Mouse (Mus musculus): ENCODE data around the gene Nabp2. TPM values are rescaled to one million over a fixed set of nuclear protein-coding genes. Genes with fewer than 3 reads are reported as not detected.

Nabp2 gene
- polyA plus RNA-seq, 1 experiment from 2014 or later = 142 TPM

GRCm38 (mm10) chr10:128401056-128401455, 10.2 kb downstream of the Nabp2 start, which contains the start of gene Slc39a5:
Gene Slc39a5, minus strand, starts transcription at chr10:128401229.
- Histone ChIP-seq H3K4me1 (ENCODE audit: control insufficient read depth, insufficient read depth, low read length) (no peaks in the 10 kb centered on the region; the same call in 1 of the 2 replicates), H3K4me3 (replicated peaks; ENCODE audit: low read depth, low read length) (no peak within 1 kb of the TSS), H3K36me3 (ENCODE audit: control insufficient read depth, insufficient read depth, low read length) (peaks cover 19% of the 10 kb centered on the region), H3K9me3 (ENCODE audit: control insufficient read depth, low read length) (no peaks in the 10 kb centered on the region), H3K27ac (replicated peaks; ENCODE audit: low read depth, low read length) (no peak within 1 kb of the TSS), H3K27me3 (ENCODE audit: control insufficient read depth, insufficient read depth, low read length) (no peaks in the 10 kb centered on the region), H3K9ac (replicated peaks; ENCODE audit: low read length) (no peak within 1 kb of the TSS), H3K4me2 (ENCODE audit: low read length) (no peak within 1 kb of the TSS)
- ATAC-seq (ENCODE audit: low FRiP score, low TSS enrichment) (no peak), DNase-seq (no peak)
- WGBS = 17% methylated on average over 2 of the region's 2 CpGs

DNA sequence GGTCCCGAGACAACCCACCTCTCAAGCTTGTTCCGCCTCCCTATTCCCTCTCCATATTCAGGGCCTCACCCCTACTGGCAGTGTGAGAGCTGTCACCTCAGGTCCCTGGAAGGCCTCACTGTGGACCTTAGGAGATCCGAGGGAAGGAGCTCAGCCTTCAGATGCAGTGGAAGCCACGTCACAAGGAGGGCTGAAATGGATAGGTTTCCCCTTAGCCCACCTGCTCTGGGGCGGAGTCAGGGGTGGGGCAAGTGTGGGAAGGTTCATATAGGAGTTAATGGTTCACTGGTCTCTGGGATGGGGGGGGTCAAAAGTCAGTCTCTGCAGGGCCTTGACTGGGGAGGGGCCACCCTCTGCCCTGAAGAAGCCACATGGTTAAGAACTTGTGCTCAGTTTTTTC, 11.0 kb downstream of the Nabp2 start:
- Histone ChIP-seq H3K9me3 (ENCODE audit: control insufficient read depth, low read length) (no peaks in the 10 kb centered on the region), H3K4me2 (ENCODE audit: low read length) (no peak overlapping the region), H3K27ac (replicated peaks; ENCODE audit: low read depth, low read length) (no peak overlapping the region), H3K9ac (replicated peaks; ENCODE audit: low read length) (no peak overlapping the region), H3K27me3 (ENCODE audit: control insufficient read depth, insufficient read depth, low read length) (no peaks in the 10 kb centered on the region), H3K4me3 (replicated peaks; ENCODE audit: low read depth, low read length) (no peak overlapping the region), H3K4me1 (ENCODE audit: control insufficient read depth, insufficient read depth, low read length) (no peaks in the 10 kb centered on the region; the same call in 1 of the 2 replicates), H3K36me3 (ENCODE audit: control insufficient read depth, insufficient read depth, low read length) (peaks cover 18% of the 10 kb centered on the region; the same call in 1 of the 2 replicates)
- ATAC-seq (ENCODE audit: low FRiP score, low TSS enrichment) = no peak
- 45% methylated on average over 5 of the region's 5 CpGs for WGBS
- DNase-seq = no peak

GRCm38 (mm10) chr10:128397466-128397865, 13.8 kb downstream of the Nabp2 start:
- H3K4me3 ChIP-seq (replicated peaks; ENCODE audit: low read depth, low read length) = no peak overlapping the region
- no peak overlapping the region; the same call in 1 of the 2 replicates for H3K9ac ChIP-seq (replicated peaks; ENCODE audit: low read length)
- peaks cover 41% of the 10 kb centered on the region for H3K36me3 ChIP-seq (ENCODE audit: control insufficient read depth, insufficient read depth, low read length)
- WGBS = 53% methylated on average over 7 of the region's 7 CpGs
- H3K9me3 ChIP-seq (ENCODE audit: control insufficient read depth, low read length) = no peaks in the 10 kb centered on the region
- no peaks in the 10 kb centered on the region for H3K27me3 ChIP-seq (ENCODE audit: control insufficient read depth, insufficient read depth, low read length)
- ATAC-seq (ENCODE audit: low FRiP score, low TSS enrichment) (no peak), DNase-seq (no peak)
- H3K27ac ChIP-seq (replicated peaks; ENCODE audit: low read depth, low read length) = no peak overlapping the region
- H3K4me2 ChIP-seq (ENCODE audit: low read length) = no peak overlapping the region
- H3K4me1 ChIP-seq (ENCODE audit: control insufficient read depth, insufficient read depth, low read length) = no peaks in the 10 kb centered on the region; the same call in 1 of the 2 replicates

- H3K36me3 ChIP-seq (ENCODE audit: control insufficient read depth, insufficient read depth, low read length) = peaks cover 48% of the 10 kb centered on the region
- DNase-seq = no peak
- no peaks in the 10 kb centered on the region for H3K27me3 ChIP-seq (ENCODE audit: control insufficient read depth, insufficient read depth, low read length)
- H3K4me1 ChIP-seq (ENCODE audit: control insufficient read depth, insufficient read depth, low read length) = no peaks in the 10 kb centered on the region; the same call in 1 of the 2 replicates
- no peak overlapping the region for H3K4me2 ChIP-seq (ENCODE audit: low read length)
- no peak overlapping the region for H3K9ac ChIP-seq (replicated peaks; ENCODE audit: low read length)
- no peak overlapping the region for H3K4me3 ChIP-seq (replicated peaks; ENCODE audit: low read depth, low read length)
- no peaks in the 10 kb centered on the region for H3K9me3 ChIP-seq (ENCODE audit: control insufficient read depth, low read length)
- 67% methylated on average over 10 of the region's 10 CpGs for WGBS
- H3K27ac ChIP-seq (replicated peaks; ENCODE audit: low read depth, low read length) = no peak overlapping the region
- no peak for ATAC-seq (ENCODE audit: low FRiP score, low TSS enrichment)
Observed at GRCm38 (mm10) chr10:128396716-128397264, 14.5 kb downstream of the Nabp2 start.

DNA sequence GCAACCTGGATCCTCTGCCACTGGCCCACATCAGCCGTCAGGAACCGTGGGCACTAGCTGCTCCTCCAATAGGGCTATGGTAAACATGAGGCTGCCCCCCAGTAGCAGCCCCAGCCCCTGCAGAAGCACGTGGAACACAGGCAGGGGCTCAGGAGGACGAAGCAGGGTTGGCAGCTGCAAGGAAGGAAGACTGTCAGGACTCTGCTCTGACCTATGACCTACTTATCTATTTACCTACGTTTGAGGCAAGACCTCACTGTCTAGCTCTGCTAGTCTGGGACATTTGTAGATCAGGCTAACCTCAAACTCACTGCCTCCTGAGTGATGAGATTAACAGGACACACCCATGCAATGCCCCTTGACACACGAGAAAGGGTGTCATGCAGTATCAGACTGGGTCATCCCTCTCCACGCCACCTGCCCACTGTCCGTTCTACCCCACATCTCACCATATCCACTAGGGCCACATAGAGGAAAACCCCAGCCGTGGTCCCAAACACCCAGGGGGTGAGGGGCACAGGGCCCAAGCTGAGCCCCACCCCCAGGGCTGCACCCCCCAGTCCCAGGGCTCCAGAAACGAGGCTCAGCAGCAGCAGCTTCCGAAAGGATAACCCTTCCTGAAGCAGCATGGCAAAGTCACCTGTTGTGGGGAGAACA, 15.1 kb downstream of the Nabp2 start:
- no peak for DNase-seq
- H3K4me3 ChIP-seq (replicated peaks; ENCODE audit: low read depth, low read length) = no peak overlapping the region
- H3K9ac ChIP-seq (replicated peaks; ENCODE audit: low read length) = no peak overlapping the region
- H3K27ac ChIP-seq (replicated peaks; ENCODE audit: low read depth, low read length) = no peak overlapping the region
- ATAC-seq (ENCODE audit: low FRiP score, low TSS enrichment) = 0 out of 2 replicates have a peak, but pooled peaks have one; percentile 22
- H3K36me3 ChIP-seq (ENCODE audit: control insufficient read depth, insufficient read depth, low read length) = peaks cover 49% of the 10 kb centered on the region
- no peaks in the 10 kb centered on the region for H3K27me3 ChIP-seq (ENCODE audit: control insufficient read depth, insufficient read depth, low read length)
- H3K9me3 ChIP-seq (ENCODE audit: control insufficient read depth, low read length) = no peaks in the 10 kb centered on the region
- H3K4me1 ChIP-seq (ENCODE audit: control insufficient read depth, insufficient read depth, low read length) = no peaks in the 10 kb centered on the region; the same call in 1 of the 2 replicates
- no peak overlapping the region for H3K4me2 ChIP-seq (ENCODE audit: low read length)
- WGBS = 69% methylated on average over 11 of the region's 11 CpGs

GRCm38 (mm10) chr10:128391850-128392249, 19.4 kb downstream of the Nabp2 start:
- WGBS = 82% methylated on average over 6 of the region's 6 CpGs
- Histone ChIP-seq H3K9ac (replicated peaks; ENCODE audit: low read length) (no peak overlapping the region), H3K36me3 (ENCODE audit: control insufficient read depth, insufficient read depth, low read length) (peaks cover 92% of the 10 kb centered on the region), H3K9me3 (ENCODE audit: control insufficient read depth, low read length) (no peaks in the 10 kb centered on the region), H3K4me2 (ENCODE audit: low read length) (no peak overlapping the region), H3K27ac (replicated peaks; ENCODE audit: low read depth, low read length) (no peak overlapping the region), H3K4me3 (replicated peaks; ENCODE audit: low read depth, low read length) (no peak overlapping the region), H3K4me1 (ENCODE audit: control insufficient read depth, insufficient read depth, low read length) (no peaks in the 10 kb centered on the region), H3K27me3 (ENCODE audit: control insufficient read depth, insufficient read depth, low read length) (no peaks in the 10 kb centered on the region)
- DNase-seq (no peak), ATAC-seq (ENCODE audit: low FRiP score, low TSS enrichment) (no peak)

- ATAC-seq (ENCODE audit: low FRiP score, low TSS enrichment) = no peak
- H3K9me3 ChIP-seq (ENCODE audit: control insufficient read depth, low read length) = no peaks in the 10 kb centered on the region
- no peak overlapping the region for H3K9ac ChIP-seq (replicated peaks; ENCODE audit: low read length)
- no peak overlapping the region for H3K4me2 ChIP-seq (ENCODE audit: low read length)
- H3K27me3 ChIP-seq (ENCODE audit: control insufficient read depth, insufficient read depth, low read length) = no peaks in the 10 kb centered on the region
- H3K27ac ChIP-seq (replicated peaks; ENCODE audit: low read depth, low read length) = no peak overlapping the region
- WGBS = 85% methylated on average over 12 of the region's 12 CpGs
- no peak overlapping the region for H3K4me3 ChIP-seq (replicated peaks; ENCODE audit: low read depth, low read length)
- no peaks in the 10 kb centered on the region for H3K4me1 ChIP-seq (ENCODE audit: control insufficient read depth, insufficient read depth, low read length)
- DNase-seq = no peak
- H3K36me3 ChIP-seq (ENCODE audit: control insufficient read depth, insufficient read depth, low read length) = peaks cover 95% of the 10 kb centered on the region
Observed at GRCm38 (mm10) chr10:128390366-128390765, 20.9 kb downstream of the Nabp2 start.

DNA sequence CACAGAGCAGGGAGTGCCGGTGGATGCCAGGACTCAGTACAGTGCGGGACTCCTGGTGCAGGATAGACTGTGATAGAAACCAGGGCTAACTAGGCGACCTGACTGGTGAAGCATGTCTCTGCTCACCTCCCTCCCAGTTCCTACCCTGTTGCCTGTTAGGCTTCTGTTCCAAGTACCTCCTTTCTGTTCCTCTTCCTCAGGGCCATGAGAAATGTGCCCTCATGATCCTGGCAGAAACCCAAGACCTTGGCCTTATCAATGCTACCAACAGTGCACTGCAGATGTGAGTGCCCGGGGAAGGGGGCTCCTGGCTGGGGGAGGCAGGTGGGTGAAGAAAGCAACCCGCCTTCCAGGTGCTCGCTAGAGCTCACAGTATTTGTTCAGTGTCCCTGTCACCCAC, 21.7 kb downstream of the Nabp2 start:
- no peaks in the 10 kb centered on the region for H3K9me3 ChIP-seq (ENCODE audit: control insufficient read depth, low read length)
- no peak overlapping the region for H3K27ac ChIP-seq (replicated peaks; ENCODE audit: low read depth, low read length)
- H3K27me3 ChIP-seq (ENCODE audit: control insufficient read depth, insufficient read depth, low read length) = no peaks in the 10 kb centered on the region
- no peak overlapping the region for H3K4me2 ChIP-seq (ENCODE audit: low read length)
- H3K36me3 ChIP-seq (ENCODE audit: control insufficient read depth, insufficient read depth, low read length) = peaks cover 100% of the 10 kb centered on the region
- H3K9ac ChIP-seq (replicated peaks; ENCODE audit: low read length) = no peak overlapping the region
- H3K4me1 ChIP-seq (ENCODE audit: control insufficient read depth, insufficient read depth, low read length) = no peaks in the 10 kb centered on the region
- ATAC-seq (ENCODE audit: low FRiP score, low TSS enrichment) (no peak), DNase-seq (no peak)
- H3K4me3 ChIP-seq (replicated peaks; ENCODE audit: low read depth, low read length) = no peak overlapping the region
- WGBS = 88% methylated on average over 6 of the region's 6 CpGs

- no peak overlapping the region for H3K4me3 ChIP-seq (replicated peaks; ENCODE audit: low read depth, low read length)
- no peaks in the 10 kb centered on the region for H3K27me3 ChIP-seq (ENCODE audit: control insufficient read depth, insufficient read depth, low read length)
- H3K9me3 ChIP-seq (ENCODE audit: control insufficient read depth, low read length) = no peaks in the 10 kb centered on the region
- H3K27ac ChIP-seq (replicated peaks; ENCODE audit: low read depth, low read length) = no peak overlapping the region
- no peak overlapping the region for H3K9ac ChIP-seq (replicated peaks; ENCODE audit: low read length)
- no peaks in the 10 kb centered on the region for H3K4me1 ChIP-seq (ENCODE audit: control insufficient read depth, insufficient read depth, low read length)
- no peak overlapping the region for H3K4me2 ChIP-seq (ENCODE audit: low read length)
- DNase-seq = no peak
- 90% methylated on average over 14 of the region's 14 CpGs for WGBS
- no peak for ATAC-seq (ENCODE audit: low FRiP score, low TSS enrichment)
- peaks cover 100% of the 10 kb centered on the region for H3K36me3 ChIP-seq (ENCODE audit: control insufficient read depth, insufficient read depth, low read length)
Observed at GRCm38 (mm10) chr10:128388941-128389340, 22.4 kb downstream of the Nabp2 start.
